Mouse (Mus musculus): ENCODE results near the gene Cideb. TPM values are rescaled to one million over a fixed set of nuclear protein-coding genes. Genes with fewer than 3 reads are reported as not detected.

The Cideb gene
- polyA plus RNA-seq, 1 experiment, result not detected

DNA sequence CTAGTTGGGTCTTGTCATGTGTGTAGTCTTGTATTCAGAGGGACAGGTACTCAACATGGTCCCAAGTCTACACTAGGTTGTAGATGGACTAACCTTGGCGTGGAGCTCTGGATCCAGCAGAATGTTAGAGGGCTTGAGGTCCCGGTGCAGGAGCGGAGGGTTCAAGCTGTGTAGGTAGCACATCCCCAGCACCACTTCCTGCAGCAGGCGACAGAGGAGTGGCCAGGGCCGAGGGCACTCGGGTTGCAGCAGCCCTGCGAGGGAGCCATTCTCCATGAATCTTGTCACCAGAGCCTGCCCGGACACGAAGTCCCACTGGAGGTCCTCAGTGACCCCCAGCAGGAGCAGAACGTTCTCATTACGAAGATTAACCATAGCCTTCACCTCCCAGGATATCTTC lies 29.5 kb upstream of the Cideb start:
- Histone ChIP-seq H3K9me3 (replicated peaks; ENCODE audit: control insufficient read depth, insufficient read depth, low read length, poor library complexity, severe bottlenecking) (no peaks in the 10 kb centered on the region), H3K36me3 (ENCODE audit: control insufficient read depth, insufficient read depth, low read length, poor library complexity, severe bottlenecking) (no peaks in the 10 kb centered on the region), H3K4me1 (ENCODE audit: control insufficient read depth, insufficient read depth, low read length) (no peaks in the 10 kb centered on the region), H3K27ac (ENCODE audit: insufficient read depth, low read length) (no peak overlapping the region), H3K27me3 (ENCODE audit: control insufficient read depth, insufficient read depth, low read length, poor library complexity, severe bottlenecking) (no peaks in the 10 kb centered on the region), H3K9ac (ENCODE audit: low read depth, poor library complexity, severe bottlenecking) (no peak overlapping the region), H3K4me3 (ENCODE audit: low read depth, low read length) (peak overlapping the region; percentile 46)
- TF ChIP-seq CTCF (IDR thresholded peaks at IDR 0.05; ENCODE audit: low read depth, low read length), result no peak
- TF ChIP-seq EP300 (IDR thresholded peaks at IDR 0.05; ENCODE audit: insufficient read depth, low read depth, low read length), result no peak
- no peak for TF ChIP-seq POLR2A (IDR thresholded peaks at IDR 0.05; ENCODE audit: insufficient read depth, low read length)

DNA sequence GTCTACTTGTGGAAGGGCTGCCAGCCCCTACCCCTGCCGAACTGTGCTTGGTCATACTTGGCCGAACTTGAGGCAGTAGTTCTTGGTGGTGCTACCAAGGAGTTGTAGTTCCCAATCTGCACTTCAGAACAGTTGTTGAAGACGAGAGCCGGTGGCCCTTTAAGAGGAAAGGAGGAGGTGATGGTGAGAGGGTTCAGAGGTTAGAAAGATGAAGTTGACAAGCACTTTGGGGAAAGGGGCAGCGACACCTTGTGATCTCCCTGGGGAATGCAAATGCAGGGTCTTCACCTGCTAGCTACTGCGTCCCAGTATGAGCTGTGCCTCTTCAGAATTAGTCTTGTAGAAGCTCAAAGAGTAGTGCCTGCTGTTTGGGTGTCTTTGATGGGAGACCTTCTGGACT lies 26.9 kb upstream of the Cideb start:
- no peak overlapping the region for H3K4me3 ChIP-seq (ENCODE audit: low read depth, low read length)
- no peak overlapping the region for H3K27ac ChIP-seq (ENCODE audit: insufficient read depth, low read length)
- no peak overlapping the region for H3K9ac ChIP-seq (ENCODE audit: low read depth, poor library complexity, severe bottlenecking)
- peak; percentile 64 for TF ChIP-seq CTCF (IDR thresholded peaks at IDR 0.05; ENCODE audit: low read depth, low read length)
- no peak for TF ChIP-seq POLR2A (IDR thresholded peaks at IDR 0.05; ENCODE audit: insufficient read depth, low read length)
- no peak for TF ChIP-seq EP300 (IDR thresholded peaks at IDR 0.05; ENCODE audit: insufficient read depth, low read depth, low read length)
- H3K9me3 ChIP-seq (replicated peaks; ENCODE audit: control insufficient read depth, insufficient read depth, low read length, poor library complexity, severe bottlenecking), result no peaks in the 10 kb centered on the region
- H3K4me1 ChIP-seq (ENCODE audit: control insufficient read depth, insufficient read depth, low read length), result no peaks in the 10 kb centered on the region
- no peaks in the 10 kb centered on the region for H3K27me3 ChIP-seq (ENCODE audit: control insufficient read depth, insufficient read depth, low read length, poor library complexity, severe bottlenecking)
- no peaks in the 10 kb centered on the region for H3K36me3 ChIP-seq (ENCODE audit: control insufficient read depth, insufficient read depth, low read length, poor library complexity, severe bottlenecking)

GRCm38 (mm10) chr14:55783958-55784235 lies 25.6 kb upstream of the Cideb start, which contains the start of gene Adcy4:
Gene Adcy4, minus strand, starts transcription at chr14:55784095.
- no peaks in the 10 kb centered on the region for H3K9me3 ChIP-seq (replicated peaks; ENCODE audit: control insufficient read depth, insufficient read depth, low read length, poor library complexity, severe bottlenecking)
- no peak within 1 kb of the TSS for H3K9ac ChIP-seq (ENCODE audit: low read depth, poor library complexity, severe bottlenecking)
- H3K27me3 ChIP-seq (ENCODE audit: control insufficient read depth, insufficient read depth, low read length, poor library complexity, severe bottlenecking), result no peaks in the 10 kb centered on the region
- H3K4me1 ChIP-seq (ENCODE audit: control insufficient read depth, insufficient read depth, low read length), result no peaks in the 10 kb centered on the region
- H3K36me3 ChIP-seq (ENCODE audit: control insufficient read depth, insufficient read depth, low read length, poor library complexity, severe bottlenecking), result no peaks in the 10 kb centered on the region
- H3K27ac ChIP-seq (ENCODE audit: insufficient read depth, low read length), result no peak within 1 kb of the TSS
- TF ChIP-seq EP300 (IDR thresholded peaks at IDR 0.05; ENCODE audit: insufficient read depth, low read depth, low read length) (no peak), CTCF (IDR thresholded peaks at IDR 0.05; ENCODE audit: low read depth, low read length) (no peak), POLR2A (IDR thresholded peaks at IDR 0.05; ENCODE audit: insufficient read depth, low read length) (no peak)
- H3K4me3 ChIP-seq (ENCODE audit: low read depth, low read length), result peak within 1 kb of the TSS; percentile 20

- no peak overlapping the region for H3K27ac ChIP-seq (ENCODE audit: insufficient read depth, low read length)
- H3K4me3 ChIP-seq (ENCODE audit: low read depth, low read length), result peak overlapping the region; percentile 20
- H3K27me3 ChIP-seq (ENCODE audit: control insufficient read depth, insufficient read depth, low read length, poor library complexity, severe bottlenecking), result no peaks in the 10 kb centered on the region
- no peaks in the 10 kb centered on the region for H3K9me3 ChIP-seq (replicated peaks; ENCODE audit: control insufficient read depth, insufficient read depth, low read length, poor library complexity, severe bottlenecking)
- H3K36me3 ChIP-seq (ENCODE audit: control insufficient read depth, insufficient read depth, low read length, poor library complexity, severe bottlenecking), result no peaks in the 10 kb centered on the region
- H3K4me1 ChIP-seq (ENCODE audit: control insufficient read depth, insufficient read depth, low read length), result no peaks in the 10 kb centered on the region
- TF ChIP-seq CTCF (IDR thresholded peaks at IDR 0.05; ENCODE audit: low read depth, low read length) (no peak), POLR2A (IDR thresholded peaks at IDR 0.05; ENCODE audit: insufficient read depth, low read length) (no peak), EP300 (IDR thresholded peaks at IDR 0.05; ENCODE audit: insufficient read depth, low read depth, low read length) (no peak)
- H3K9ac ChIP-seq (ENCODE audit: low read depth, poor library complexity, severe bottlenecking), result no peak overlapping the region
These were observed 25.1 kb upstream of the Cideb start for GRCm38 (mm10) chr14:55783171-55783957.

- Histone ChIP-seq H3K27ac (ENCODE audit: insufficient read depth, low read length) (no peak overlapping the region), H3K27me3 (ENCODE audit: control insufficient read depth, insufficient read depth, low read length, poor library complexity, severe bottlenecking) (no peaks in the 10 kb centered on the region), H3K9ac (ENCODE audit: low read depth, poor library complexity, severe bottlenecking) (no peak overlapping the region), H3K9me3 (replicated peaks; ENCODE audit: control insufficient read depth, insufficient read depth, low read length, poor library complexity, severe bottlenecking) (no peaks in the 10 kb centered on the region), H3K4me3 (ENCODE audit: low read depth, low read length) (no peak overlapping the region), H3K4me1 (ENCODE audit: control insufficient read depth, insufficient read depth, low read length) (no peaks in the 10 kb centered on the region), H3K36me3 (ENCODE audit: control insufficient read depth, insufficient read depth, low read length, poor library complexity, severe bottlenecking) (no peaks in the 10 kb centered on the region)
- no peak for TF ChIP-seq POLR2A (IDR thresholded peaks at IDR 0.05; ENCODE audit: insufficient read depth, low read length)
- TF ChIP-seq CTCF (IDR thresholded peaks at IDR 0.05; ENCODE audit: low read depth, low read length), result no peak
- TF ChIP-seq EP300 (IDR thresholded peaks at IDR 0.05; ENCODE audit: insufficient read depth, low read depth, low read length), result no peak
These were observed 24.2 kb upstream of the Cideb start for GRCm38 (mm10) chr14:55782361-55782960.

- no peaks in the 10 kb centered on the region for H3K36me3 ChIP-seq (ENCODE audit: control insufficient read depth, insufficient read depth, low read length, poor library complexity, severe bottlenecking)
- H3K4me3 ChIP-seq (ENCODE audit: low read depth, low read length), result peak overlapping the region; percentile 56
- H3K27ac ChIP-seq (ENCODE audit: insufficient read depth, low read length), result no peak overlapping the region
- H3K4me1 ChIP-seq (ENCODE audit: control insufficient read depth, insufficient read depth, low read length), result no peaks in the 10 kb centered on the region
- H3K27me3 ChIP-seq (ENCODE audit: control insufficient read depth, insufficient read depth, low read length, poor library complexity, severe bottlenecking), result no peaks in the 10 kb centered on the region
- peak overlapping the region; percentile 16; the same call in 1 of the 2 replicates for H3K9ac ChIP-seq (ENCODE audit: low read depth, poor library complexity, severe bottlenecking)
- no peaks in the 10 kb centered on the region for H3K9me3 ChIP-seq (replicated peaks; ENCODE audit: control insufficient read depth, insufficient read depth, low read length, poor library complexity, severe bottlenecking)
- TF ChIP-seq POLR2A (IDR thresholded peaks at IDR 0.05; ENCODE audit: insufficient read depth, low read length), result no peak
- 0 out of 2 replicates have a peak, but pooled peaks have one; percentile 35 for TF ChIP-seq EP300 (IDR thresholded peaks at IDR 0.05; ENCODE audit: insufficient read depth, low read depth, low read length)
- peak; percentile 99 for TF ChIP-seq CTCF (IDR thresholded peaks at IDR 0.05; ENCODE audit: low read depth, low read length)
These were observed 23.1 kb upstream of the Cideb start for GRCm38 (mm10) chr14:55781310-55781709.
